Mouse (Mus musculus): ENCODE data around the gene Il2rg. TPM values are rescaled to one million over a fixed set of nuclear protein-coding genes. Genes with fewer than 3 reads are reported as not detected.

Gene Il2rg
- polyA plus RNA-seq (2015; fragmentation: Nextera tagmentation; extraction: Ambion mirVana): 4.1 and 5.2 TPM in 2 replicates

- WGBS: 78% methylated on average over 5 of the region's 5 CpGs
- no peak for ATAC-seq
These were observed at the start of gene Il2rg for GRCm38 (mm10) chrX:101268025-101268754. Gene Il2rg, minus strand, starts transcription at chrX:101268255.

GRCm38 (mm10) chrX:101313625-101314359 lies 45.7 kb upstream of the Il2rg start:
- 34% methylated on average over 6 of the region's 6 CpGs for WGBS
- H3K9ac ChIP-seq (replicated peaks): no peak overlapping the region
- peak; percentile 86 for ATAC-seq
- H3K27ac ChIP-seq: no peak overlapping the region
- peaks cover 59% of the 10 kb centered on the region for H3K36me3 ChIP-seq
- H3K4me1 ChIP-seq (replicated peaks): peaks cover 14% of the 10 kb centered on the region
- no peaks in the 10 kb centered on the region for H3K9me3 ChIP-seq
- H3K4me2 ChIP-seq (replicated peaks): no peak overlapping the region
- H3K27me3 ChIP-seq: no peaks in the 10 kb centered on the region
- no peak overlapping the region for H3K4me3 ChIP-seq (replicated peaks)

More at GRCm38 (mm10) chrX:101268025-101268754, at the start of gene Il2rg:
- Histone ChIP-seq H3K27me3 (peaks cover 9% of the 10 kb centered on the region; the same call in 1 of the 2 replicates), H3K4me3 (replicated peaks) (no peak within 1 kb of the TSS), H3K9me3 (no peaks in the 10 kb centered on the region), H3K27ac (no peak within 1 kb of the TSS), H3K4me1 (replicated peaks) (no peaks in the 10 kb centered on the region), H3K4me2 (replicated peaks) (no peak within 1 kb of the TSS), H3K9ac (replicated peaks) (no peak within 1 kb of the TSS), H3K36me3 (no peaks in the 10 kb centered on the region)

- Histone ChIP-seq H3K36me3 (peaks cover 50% of the 10 kb centered on the region), H3K4me1 (replicated peaks) (peaks cover 15% of the 10 kb centered on the region), H3K9me3 (no peaks in the 10 kb centered on the region), H3K4me3 (replicated peaks) (no peak overlapping the region), H3K4me2 (replicated peaks) (no peak overlapping the region), H3K9ac (replicated peaks) (no peak overlapping the region), H3K27ac (no peak overlapping the region), H3K27me3 (no peaks in the 10 kb centered on the region; the same call in 1 of the 2 replicates)
- 91% methylated on average over 5 of the region's 5 CpGs for WGBS
- ATAC-seq: no peak
These were observed 41.2 kb upstream of the Il2rg start for GRCm38 (mm10) chrX:101309299-101309698.

- no peak overlapping the region for H3K4me2 ChIP-seq (replicated peaks)
- no peak for ATAC-seq
- no peak overlapping the region for H3K9ac ChIP-seq (replicated peaks)
- no peaks in the 10 kb centered on the region; the same call in 1 of the 2 replicates for H3K27me3 ChIP-seq
- H3K4me3 ChIP-seq (replicated peaks): no peak overlapping the region
- peaks cover 24% of the 10 kb centered on the region for H3K36me3 ChIP-seq
- H3K9me3 ChIP-seq: no peaks in the 10 kb centered on the region
- no peak overlapping the region for H3K27ac ChIP-seq
- 44% methylated on average over 2 of the region's 2 CpGs for WGBS
- H3K4me1 ChIP-seq (replicated peaks): peaks cover 38% of the 10 kb centered on the region
These were observed 36.6 kb upstream of the Il2rg start for GRCm38 (mm10) chrX:101304646-101305045.

GRCm38 (mm10) chrX:101301654-101302053 lies 33.6 kb upstream of the Il2rg start:
- Histone ChIP-seq H3K9me3 (no peaks in the 10 kb centered on the region), H3K36me3 (peaks cover 6% of the 10 kb centered on the region), H3K4me3 (replicated peaks) (peak overlapping the region; percentile 56), H3K4me2 (replicated peaks) (peak overlapping the region; percentile 59), H3K9ac (replicated peaks) (peak overlapping the region; percentile 61), H3K27ac (peak overlapping the region; percentile 83; the same call in 1 of the 2 replicates), H3K4me1 (replicated peaks) (peaks cover 41% of the 10 kb centered on the region), H3K27me3 (no peaks in the 10 kb centered on the region; the same call in 1 of the 2 replicates)
- no peak for ATAC-seq
- WGBS: 61% methylated on average over 9 of the region's 9 CpGs

GRCm38 (mm10) chrX:101300427-101301030 lies 32.5 kb upstream of the Il2rg start:
- peak; percentile 59 for ATAC-seq
- Histone ChIP-seq H3K4me2 (replicated peaks) (peak overlapping the region; percentile 59), H3K27me3 (no peaks in the 10 kb centered on the region; the same call in 1 of the 2 replicates), H3K27ac (peak overlapping the region; percentile 83), H3K36me3 (peaks cover 16% of the 10 kb centered on the region), H3K9ac (replicated peaks) (peak overlapping the region; percentile 77), H3K4me3 (replicated peaks) (peak overlapping the region; percentile 56), H3K9me3 (no peaks in the 10 kb centered on the region), H3K4me1 (replicated peaks) (peaks cover 41% of the 10 kb centered on the region)
- 36% methylated on average over 13 of the region's 13 CpGs for WGBS

GRCm38 (mm10) chrX:101299473-101300426 lies 31.7 kb upstream of the Il2rg start:
- Histone ChIP-seq H3K9me3 (no peaks in the 10 kb centered on the region), H3K4me3 (replicated peaks) (peak overlapping the region; percentile 56), H3K36me3 (peaks cover 22% of the 10 kb centered on the region), H3K9ac (replicated peaks) (peak overlapping the region; percentile 77), H3K4me1 (replicated peaks) (peaks cover 40% of the 10 kb centered on the region), H3K27ac (peak overlapping the region; percentile 83), H3K4me2 (replicated peaks) (peak overlapping the region; percentile 59), H3K27me3 (no peaks in the 10 kb centered on the region)
- ATAC-seq: peak; percentile 75
- 31% methylated on average over 11 of the region's 13 CpGs for WGBS

GRCm38 (mm10) chrX:101299055-101299454 lies 31.0 kb upstream of the Il2rg start, which contains the start of gene Nlgn3:
Gene Nlgn3, plus strand, starts transcription at chrX:101299168.
- Histone ChIP-seq H3K4me3 (replicated peaks) (peak within 1 kb of the TSS; percentile 56), H3K36me3 (peaks cover 27% of the 10 kb centered on the region), H3K9ac (replicated peaks) (peak within 1 kb of the TSS; percentile 77), H3K9me3 (no peaks in the 10 kb centered on the region), H3K27ac (peak within 1 kb of the TSS; percentile 83), H3K4me1 (replicated peaks) (peaks cover 34% of the 10 kb centered on the region), H3K27me3 (no peaks in the 10 kb centered on the region), H3K4me2 (replicated peaks) (peak within 1 kb of the TSS; percentile 59)
- peak; percentile 35 for ATAC-seq
- WGBS: 16% methylated on average over 20 of the region's 24 CpGs

GRCm38 (mm10) chrX:101290111-101290510 lies 22.1 kb upstream of the Il2rg start:
- Histone ChIP-seq H3K4me3 (replicated peaks) (no peak overlapping the region), H3K27ac (no peak overlapping the region), H3K4me1 (replicated peaks) (no peaks in the 10 kb centered on the region), H3K4me2 (replicated peaks) (no peak overlapping the region), H3K9ac (replicated peaks) (no peak overlapping the region), H3K27me3 (no peaks in the 10 kb centered on the region), H3K36me3 (peaks cover 88% of the 10 kb centered on the region), H3K9me3 (no peaks in the 10 kb centered on the region)
- no peak for ATAC-seq
- WGBS: 88% methylated on average over 10 of the region's 10 CpGs

GRCm38 (mm10) chrX:101289037-101289436 lies 21.0 kb upstream of the Il2rg start:
- Histone ChIP-seq H3K4me3 (replicated peaks) (no peak overlapping the region), H3K4me2 (replicated peaks) (no peak overlapping the region), H3K36me3 (peaks cover 88% of the 10 kb centered on the region), H3K27ac (no peak overlapping the region), H3K27me3 (no peaks in the 10 kb centered on the region), H3K9ac (replicated peaks) (no peak overlapping the region), H3K4me1 (replicated peaks) (no peaks in the 10 kb centered on the region), H3K9me3 (no peaks in the 10 kb centered on the region)
- 91% methylated on average over 7 of the region's 7 CpGs for WGBS
- ATAC-seq: no peak

- WGBS: 91% methylated on average over 6 of the region's 6 CpGs
- Histone ChIP-seq H3K9me3 (no peaks in the 10 kb centered on the region), H3K4me3 (replicated peaks) (no peak overlapping the region), H3K27ac (no peak overlapping the region), H3K36me3 (peaks cover 89% of the 10 kb centered on the region), H3K4me2 (replicated peaks) (no peak overlapping the region), H3K27me3 (no peaks in the 10 kb centered on the region), H3K9ac (replicated peaks) (no peak overlapping the region), H3K4me1 (replicated peaks) (no peaks in the 10 kb centered on the region)
- ATAC-seq: no peak
These were observed 20.4 kb upstream of the Il2rg start for GRCm38 (mm10) chrX:101288432-101288831.

Measured in midbrain, embryonic 13.5 days (tissue).